Comparison of ENCODE assay signal across 18 mouse cellular contexts in genomic region chr10:121732542-121732941, GRCm38 (mm10).
"Had no signal": no experiment of that assay in that cellular context is flagged by ENCODE, and none has a peak within 500 bp of the region (broad histone marks: within the 10 kb centered on the region; RNA-seq: fewer than 3 reads in every experiment).

No protein-coding gene starts in this region.

- H3K4me2 ChIP-seq: kidney, embryonic 15.5 days; liver, embryonic 13.5 days; lung, embryonic 14.5 days; midbrain, embryonic 12.5 days; midbrain, embryonic 15.5 days; neural tube, embryonic 13.5 days had no signal

- H3K9ac ChIP-seq: kidney, embryonic 15.5 days; liver, embryonic 13.5 days; lung, embryonic 14.5 days; midbrain, embryonic 12.5 days; midbrain, embryonic 15.5 days; neural tube, embryonic 13.5 days had no signal

- H3K36me3 ChIP-seq: kidney, embryonic 15.5 days; liver, embryonic 13.5 days; midbrain, embryonic 12.5 days; midbrain, embryonic 15.5 days; neural tube, embryonic 13.5 days had no signal

- H3K27ac ChIP-seq: kidney, embryonic 15.5 days; left cerebral cortex, adult 2 months; liver, embryonic 13.5 days; macrophage; midbrain, embryonic 12.5 days; midbrain, embryonic 15.5 days; neural tube, embryonic 13.5 days had no signal

- H3K9me3 ChIP-seq: kidney, embryonic 15.5 days; liver, embryonic 13.5 days; midbrain, embryonic 12.5 days; midbrain, embryonic 15.5 days; neural tube, embryonic 13.5 days had no signal

- H3K4me1 ChIP-seq: kidney, embryonic 15.5 days; liver, embryonic 13.5 days; midbrain, embryonic 12.5 days; midbrain, embryonic 15.5 days; neural tube, embryonic 13.5 days had no signal

- H3K27me3 ChIP-seq: kidney, embryonic 15.5 days; liver, embryonic 13.5 days; midbrain, embryonic 12.5 days; midbrain, embryonic 15.5 days; neural tube, embryonic 13.5 days had no signal

- H3K4me3 ChIP-seq: kidney, embryonic 15.5 days; left cerebral cortex, adult 2 months; liver, embryonic 13.5 days; midbrain, embryonic 12.5 days; midbrain, embryonic 15.5 days; neural tube, embryonic 13.5 days had no signal

- ATAC-seq: lung, postnatal 0 days; midbrain, embryonic 15.5 days had no signal

- DNase-seq: kidney, adult 11 months; kidney, adult 8-10 months; kidney, postnatal 10 days; kidney, postnatal 36 days; layer of hippocampus, postnatal 36 days; liver, embryonic 13.5 days; lung, embryonic 14.5 days; right cerebral cortex, postnatal 25 days; spleen, adult 18-20 months; thymus, adult 18-20 months; thymus, postnatal 36 days had no signal
